Mouse (Mus musculus) neural tube, embryonic 15.5 days (tissue): Measurements from ENCODE around the gene Mettl23. TPM values are rescaled to one million over a fixed set of nuclear protein-coding genes. Genes with fewer than 3 reads are reported as not detected.

Experiments
- ATAC-seq: fragments of 200-750 bp; cut with Nextera tagmentation; 2 replicates; pipeline ENCODE4 v1.8.0; 2017; ENCODE audit warnings: mild to moderate bottlenecking, moderate TSS enrichment, moderate library complexity; ENCODE audit not compliant: low FRiP score
- H3K27ac ChIP-seq: fragments of 300-500 bp; sonication (generic); replicated peaks from 2 replicates; pipeline ENCODE4 v1.5.1; 2015; ENCODE audit warnings: mild to moderate bottlenecking, inconsistent platforms
- H3K27me3 ChIP-seq: fragments of 300-500 bp; sonication (generic); replicated peaks from 2 replicates; pipeline ENCODE4 v1.6.1; 2015; ENCODE audit warnings: inconsistent platforms
- H3K36me3 ChIP-seq: fragments of 300-500 bp; sonication (generic); 2 replicates; pipeline ENCODE4 v1.6.1; 2015; ENCODE audit warnings: inconsistent platforms
- H3K4me1 ChIP-seq: fragments of 300-500 bp; sonication (generic); 2 replicates; pipeline ENCODE4 v1.6.1; 2015; ENCODE audit warnings: inconsistent platforms
- H3K4me2 ChIP-seq: fragments of 300-500 bp; sonication (generic); 2 replicates; pipeline ENCODE4 v1.6.1; 2015; ENCODE audit warnings: inconsistent platforms, mild to moderate bottlenecking, moderate library complexity
- H3K4me3 ChIP-seq: fragments of 300-500 bp; sonication (generic); replicated peaks from 2 replicates; pipeline ENCODE4 v1.5.1; 2015; ENCODE audit warnings: mild to moderate bottlenecking, inconsistent platforms
- H3K9ac ChIP-seq: fragments of 300-500 bp; sonication (generic); replicated peaks from 2 replicates; pipeline ENCODE4 v1.6.1; 2015; ENCODE audit warnings: mild to moderate bottlenecking, inconsistent platforms
- H3K9me3 ChIP-seq: fragments of 300-500 bp; sonication (generic); replicated peaks from 2 replicates; pipeline ENCODE4 v1.6.1; 2016; ENCODE audit warnings: inconsistent platforms
- WGBS: fragments of 180-500 bp; shearing (Covaris S2); methylation state at CpG from one replicate; pipeline ENCODE4 v1.1.7; 2015; ENCODE audit warnings: mixed read lengths; 5-methylcytosine and 5-hydroxymethylcytosine counted together
- polyA plus RNA-seq: library from polyadenylated mRNA; unstranded; fragments of >200 nt; fragmentation: Nextera tagmentation; extraction: Ambion mirVana; gene quantifications from 2 replicates; pipeline ENCODE4 v1.2.1, GENCODE M21; 2015

The Mettl23 gene
- polyA plus RNA-seq, 1 experiment from 2014 or later = 64.7 TPM

- 90% methylated on average over 8 of the region's 8 CpGs for WGBS
- no peaks in the 10 kb centered on the region for H3K27me3 ChIP-seq
- no peak overlapping the region for H3K4me2 ChIP-seq
- no peaks in the 10 kb centered on the region for H3K4me1 ChIP-seq
- H3K9me3 ChIP-seq = no peaks in the 10 kb centered on the region
- H3K27ac ChIP-seq = no peak overlapping the region
- H3K9ac ChIP-seq = no peak overlapping the region
- no peak for ATAC-seq
- no peak overlapping the region for H3K4me3 ChIP-seq
- peaks cover 82% of the 10 kb centered on the region for H3K36me3 ChIP-seq
These were observed 26.1 kb downstream of the Mettl23 start for GRCm38 (mm10) chr11:116869223-116869622.

- ATAC-seq = no peak
- 85% methylated on average over 4 of the region's 4 CpGs for WGBS
- H3K4me2 ChIP-seq = no peak overlapping the region
- H3K9me3 ChIP-seq = no peaks in the 10 kb centered on the region
- H3K4me1 ChIP-seq = no peaks in the 10 kb centered on the region
- H3K36me3 ChIP-seq = peaks cover 82% of the 10 kb centered on the region
- H3K27ac ChIP-seq = no peak overlapping the region
- H3K9ac ChIP-seq = no peak overlapping the region
- no peaks in the 10 kb centered on the region for H3K27me3 ChIP-seq
- no peak overlapping the region for H3K4me3 ChIP-seq
These were observed 26.6 kb downstream of the Mettl23 start for GRCm38 (mm10) chr11:116869641-116870040.

DNA sequence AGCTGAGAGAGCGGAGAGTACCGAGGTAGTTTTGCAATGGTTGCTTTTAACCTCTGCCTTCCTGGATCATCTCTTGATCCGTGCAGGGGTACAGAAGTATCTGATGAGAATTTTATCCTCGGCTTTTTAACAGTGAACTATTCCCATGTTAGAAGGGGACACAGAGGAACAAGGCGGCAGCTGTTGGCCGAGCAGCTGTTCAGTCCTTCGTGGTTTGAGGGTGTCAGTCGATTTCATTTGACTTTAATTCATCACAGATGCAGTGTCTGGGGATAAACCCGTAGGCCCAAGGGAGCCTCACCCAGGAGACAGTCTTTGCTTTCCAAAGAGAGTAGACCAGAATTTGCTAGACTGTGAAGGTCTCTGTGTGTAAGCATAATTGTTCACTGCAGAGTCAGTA, 28.5 kb downstream of the Mettl23 start:
- 92% methylated on average over 9 of the region's 9 CpGs for WGBS
- peaks cover 76% of the 10 kb centered on the region for H3K36me3 ChIP-seq

GRCm38 (mm10) chr11:116873987-116874386, 30.9 kb downstream of the Mettl23 start:
- no peak overlapping the region for H3K4me3 ChIP-seq
- no peak for ATAC-seq
- 91% methylated on average over 20 of the region's 20 CpGs for WGBS
- no peak overlapping the region for H3K9ac ChIP-seq
- no peaks in the 10 kb centered on the region for H3K9me3 ChIP-seq
- no peaks in the 10 kb centered on the region for H3K27me3 ChIP-seq
- H3K4me1 ChIP-seq = no peaks in the 10 kb centered on the region
- H3K4me2 ChIP-seq = no peak overlapping the region
- H3K36me3 ChIP-seq = peaks cover 56% of the 10 kb centered on the region
- no peak overlapping the region for H3K27ac ChIP-seq

More for the DNA sequence above, 28.5 kb downstream of the Mettl23 start:
- no peaks in the 10 kb centered on the region for H3K9me3 ChIP-seq
- no peak overlapping the region for H3K27ac ChIP-seq
- no peaks in the 10 kb centered on the region for H3K27me3 ChIP-seq
- no peak for ATAC-seq
- no peak overlapping the region for H3K4me2 ChIP-seq
- H3K4me3 ChIP-seq = no peak overlapping the region
- H3K9ac ChIP-seq = no peak overlapping the region
- H3K4me1 ChIP-seq = no peaks in the 10 kb centered on the region

GRCm38 (mm10) chr11:116878454-116878853, 35.4 kb downstream of the Mettl23 start:
- Histone ChIP-seq H3K27me3 (no peaks in the 10 kb centered on the region), H3K4me3 (no peak overlapping the region), H3K9ac (no peak overlapping the region), H3K4me2 (no peak overlapping the region), H3K9me3 (no peaks in the 10 kb centered on the region), H3K36me3 (peaks cover 23% of the 10 kb centered on the region), H3K27ac (no peak overlapping the region), H3K4me1 (no peaks in the 10 kb centered on the region)
- 89% methylated on average over 8 of the region's 8 CpGs for WGBS
- no peak for ATAC-seq

- Histone ChIP-seq H3K27ac (no peak overlapping the region), H3K9me3 (no peaks in the 10 kb centered on the region), H3K9ac (no peak overlapping the region), H3K4me1 (peaks cover 6% of the 10 kb centered on the region), H3K4me2 (no peak overlapping the region), H3K4me3 (no peak overlapping the region), H3K27me3 (peaks cover 4% of the 10 kb centered on the region; the same call in 1 of the 2 replicates), H3K36me3 (peaks cover 2% of the 10 kb centered on the region; the same call in 1 of the 2 replicates)
- no peak for ATAC-seq
- WGBS = 57% methylated on average over 7 of the region's 7 CpGs
These were observed 37.8 kb downstream of the Mettl23 start for GRCm38 (mm10) chr11:116880839-116881238.

- no peak for ATAC-seq
- no peak overlapping the region for H3K4me3 ChIP-seq
- no peaks in the 10 kb centered on the region for H3K9me3 ChIP-seq
- no peak overlapping the region for H3K27ac ChIP-seq
- 73% methylated on average over 5 of the region's 5 CpGs for WGBS
- no peaks in the 10 kb centered on the region for H3K36me3 ChIP-seq
- peaks cover 4% of the 10 kb centered on the region; the same call in 1 of the 2 replicates for H3K27me3 ChIP-seq
- no peak overlapping the region for H3K4me2 ChIP-seq
- peaks cover 9% of the 10 kb centered on the region for H3K4me1 ChIP-seq
- H3K9ac ChIP-seq = no peak overlapping the region
These were observed 38.4 kb downstream of the Mettl23 start for GRCm38 (mm10) chr11:116881440-116881839.

- no peak for ATAC-seq
- WGBS = 78% methylated on average over 10 of the region's 10 CpGs
These were observed 39.4 kb downstream of the Mettl23 start for GRCm38 (mm10) chr11:116882446-116882845.

GRCm38 (mm10) chr11:116884061-116884460, 41.0 kb downstream of the Mettl23 start:
- H3K4me1 ChIP-seq = peaks cover 9% of the 10 kb centered on the region
- H3K27me3 ChIP-seq = peaks cover 8% of the 10 kb centered on the region; the same call in 1 of the 2 replicates
- no peaks in the 10 kb centered on the region for H3K9me3 ChIP-seq
- no peak overlapping the region for H3K9ac ChIP-seq
- no peak overlapping the region for H3K27ac ChIP-seq
- WGBS = 86% methylated on average over 6 of the region's 6 CpGs
- H3K36me3 ChIP-seq = no peaks in the 10 kb centered on the region
- H3K4me3 ChIP-seq = no peak overlapping the region
- no peak for ATAC-seq
- H3K4me2 ChIP-seq = no peak overlapping the region

More at GRCm38 (mm10) chr11:116882446-116882845, 39.4 kb downstream of the Mettl23 start:
- Histone ChIP-seq H3K4me1 (peaks cover 9% of the 10 kb centered on the region), H3K9ac (no peak overlapping the region), H3K27ac (no peak overlapping the region), H3K4me3 (no peak overlapping the region), H3K27me3 (peaks cover 8% of the 10 kb centered on the region; the same call in 1 of the 2 replicates), H3K9me3 (no peaks in the 10 kb centered on the region), H3K36me3 (no peaks in the 10 kb centered on the region), H3K4me2 (no peak overlapping the region)

GRCm38 (mm10) chr11:116885275-116886151, 42.4 kb downstream of the Mettl23 start:
- Histone ChIP-seq H3K4me2 (peak overlapping the region; percentile 50), H3K4me3 (peak overlapping the region; percentile 29), H3K4me1 (peaks cover 9% of the 10 kb centered on the region), H3K9ac (peak overlapping the region; percentile 14; the same call in 1 of the 2 replicates), H3K27me3 (peaks cover 8% of the 10 kb centered on the region; the same call in 1 of the 2 replicates), H3K9me3 (no peaks in the 10 kb centered on the region), H3K27ac (no peak overlapping the region), H3K36me3 (no peaks in the 10 kb centered on the region)
- peak; percentile 68 for ATAC-seq
- 4% methylated on average over 28 of the region's 28 CpGs for WGBS

DNA sequence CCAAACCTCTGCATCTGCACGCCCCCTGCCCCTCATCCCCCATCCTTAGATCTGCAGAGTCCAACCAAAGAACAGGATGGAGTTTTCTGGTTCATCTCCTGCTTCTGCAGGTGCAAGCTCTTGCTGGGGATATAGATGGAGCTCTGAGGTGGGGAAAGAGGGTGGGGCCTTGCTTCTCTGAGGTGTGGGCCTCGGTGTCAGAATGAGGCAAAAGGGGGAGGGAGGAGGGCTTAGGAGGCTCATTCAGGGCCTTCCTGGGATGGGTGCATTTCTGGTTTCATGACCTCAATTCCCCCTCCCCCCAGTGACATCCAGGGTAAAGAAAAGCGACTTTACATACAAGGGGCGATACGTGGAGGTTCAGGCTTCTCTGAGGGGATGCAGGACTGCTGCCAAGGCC, 44.1 kb downstream of the Mettl23 start:
- no peaks in the 10 kb centered on the region for H3K9me3 ChIP-seq
- H3K27me3 ChIP-seq = peaks cover 8% of the 10 kb centered on the region; the same call in 1 of the 2 replicates
- 64% methylated on average over 5 of the region's 5 CpGs for WGBS
- H3K4me1 ChIP-seq = peaks cover 9% of the 10 kb centered on the region
- H3K36me3 ChIP-seq = no peaks in the 10 kb centered on the region
- no peak overlapping the region for H3K27ac ChIP-seq
- no peak overlapping the region for H3K9ac ChIP-seq
- no peak overlapping the region for H3K4me3 ChIP-seq
- ATAC-seq = no peak
- no peak overlapping the region for H3K4me2 ChIP-seq
